Mouse (Mus musculus): ENCODE results near the gene Gm17482.

The Gm17482 gene

DNA sequence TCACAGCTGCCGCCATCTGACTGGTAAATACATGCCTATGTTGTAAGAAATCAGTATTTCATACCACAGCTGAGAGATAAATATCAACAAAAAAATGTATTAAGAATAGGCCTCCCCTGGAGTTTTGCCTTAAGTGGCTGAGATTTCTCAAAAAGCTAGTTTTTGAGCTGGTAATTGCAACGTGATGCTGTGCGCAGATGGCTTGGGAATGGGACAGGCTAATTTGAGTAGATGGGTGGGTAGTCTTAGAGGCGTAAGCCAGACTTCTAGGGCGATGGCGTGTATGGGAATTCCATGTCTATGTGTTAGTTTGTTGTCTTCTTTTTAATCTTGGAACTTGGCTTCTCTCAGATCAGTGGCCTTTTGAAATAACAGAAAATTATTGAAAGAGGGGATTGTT, 64.7 kb downstream of the Gm17482 start:
- DNase-seq (ENCODE audit: low spot score), result no peak

- no peak for DNase-seq (ENCODE audit: low spot score)
Observed at GRCm38 (mm10) chr6:115292621-115293020, 65.5 kb downstream of the Gm17482 start.

DNA sequence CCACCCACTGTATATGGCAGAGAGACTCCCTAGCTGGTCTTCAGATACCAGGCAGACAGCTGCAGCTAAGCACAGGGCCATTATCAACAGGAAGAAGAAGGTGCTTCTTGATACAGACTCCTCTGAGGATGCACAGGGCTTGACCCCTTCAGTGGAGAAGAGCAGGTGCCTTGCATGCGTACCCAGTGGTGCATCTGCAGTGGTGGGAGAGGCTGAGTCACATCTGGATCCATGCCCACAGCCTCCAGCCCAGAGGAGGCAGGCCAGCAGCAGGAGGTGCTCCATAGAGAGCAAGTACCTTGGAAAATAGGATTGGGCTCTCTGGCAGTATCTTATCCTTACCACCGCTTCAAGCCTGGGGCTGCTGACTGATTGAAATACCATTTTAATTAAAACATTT, 66.7 kb downstream of the Gm17482 start:
- DNase-seq (ENCODE audit: low spot score), result no peak

DNA sequence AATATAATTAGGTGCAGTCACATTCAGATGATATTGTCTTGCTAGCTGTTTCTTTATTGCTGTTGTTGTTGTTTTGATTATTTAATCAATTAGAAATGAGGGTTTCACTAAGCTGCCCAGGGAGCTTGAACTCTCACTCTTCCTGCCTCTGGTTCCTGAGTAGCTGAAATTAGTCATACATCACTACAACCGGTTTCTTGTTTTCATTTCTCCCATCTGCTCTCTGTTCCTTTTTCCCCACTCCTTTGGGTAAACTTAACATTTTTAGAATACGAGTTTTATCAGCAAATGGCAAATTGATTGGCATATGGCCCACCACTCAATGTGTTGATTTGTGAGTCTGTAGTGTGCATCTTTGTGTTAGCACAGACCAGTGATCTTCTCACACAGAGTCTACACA, 80.0 kb downstream of the Gm17482 start:
- DNase-seq (ENCODE audit: low spot score), result no peak

All from c-Kit-positive CD71-positive TER-119-positive erythroid progenitor cells, embryonic 14.5 days (primary cell).